Mouse (Mus musculus) lung, postnatal 10 days (tissue): ENCODE measurements at regions not wholly inside any gene's neighbourhood (a gene's known extent, or its start where the extent isn't known, plus 50 kb on each side); places are given as distances from the start of the nearest gene placed in this dataset.

Source experiments
- DNase-seq: peaks from one replicate; pipeline ENCODE4 v3.0.0; 2021

DNA sequence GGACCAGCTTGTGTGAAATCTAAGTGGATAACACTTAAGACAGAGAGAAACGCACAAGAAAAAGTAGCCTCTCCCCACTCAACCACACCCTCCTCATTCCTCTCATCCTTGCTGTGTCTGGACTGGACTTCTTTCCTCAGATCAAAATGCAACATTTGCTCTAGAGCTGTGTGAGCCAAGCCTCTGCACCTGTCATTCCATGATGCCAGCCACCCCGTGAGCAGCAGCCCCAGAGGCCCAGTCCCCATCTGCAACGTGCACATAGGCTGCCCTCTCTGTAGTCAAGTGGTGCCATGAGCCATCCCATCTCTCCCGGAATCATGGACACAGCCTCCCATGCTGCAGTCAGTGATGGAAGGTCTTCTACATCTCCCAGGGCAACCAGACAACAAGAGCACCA lies 55.1 kb upstream of the Gpc1 start:
- no peak for DNase-seq

GRCm38 (mm10) chr1:92775908-92776307 lies 55.5 kb upstream of the Gpc1 start:
- no peak for DNase-seq

DNA sequence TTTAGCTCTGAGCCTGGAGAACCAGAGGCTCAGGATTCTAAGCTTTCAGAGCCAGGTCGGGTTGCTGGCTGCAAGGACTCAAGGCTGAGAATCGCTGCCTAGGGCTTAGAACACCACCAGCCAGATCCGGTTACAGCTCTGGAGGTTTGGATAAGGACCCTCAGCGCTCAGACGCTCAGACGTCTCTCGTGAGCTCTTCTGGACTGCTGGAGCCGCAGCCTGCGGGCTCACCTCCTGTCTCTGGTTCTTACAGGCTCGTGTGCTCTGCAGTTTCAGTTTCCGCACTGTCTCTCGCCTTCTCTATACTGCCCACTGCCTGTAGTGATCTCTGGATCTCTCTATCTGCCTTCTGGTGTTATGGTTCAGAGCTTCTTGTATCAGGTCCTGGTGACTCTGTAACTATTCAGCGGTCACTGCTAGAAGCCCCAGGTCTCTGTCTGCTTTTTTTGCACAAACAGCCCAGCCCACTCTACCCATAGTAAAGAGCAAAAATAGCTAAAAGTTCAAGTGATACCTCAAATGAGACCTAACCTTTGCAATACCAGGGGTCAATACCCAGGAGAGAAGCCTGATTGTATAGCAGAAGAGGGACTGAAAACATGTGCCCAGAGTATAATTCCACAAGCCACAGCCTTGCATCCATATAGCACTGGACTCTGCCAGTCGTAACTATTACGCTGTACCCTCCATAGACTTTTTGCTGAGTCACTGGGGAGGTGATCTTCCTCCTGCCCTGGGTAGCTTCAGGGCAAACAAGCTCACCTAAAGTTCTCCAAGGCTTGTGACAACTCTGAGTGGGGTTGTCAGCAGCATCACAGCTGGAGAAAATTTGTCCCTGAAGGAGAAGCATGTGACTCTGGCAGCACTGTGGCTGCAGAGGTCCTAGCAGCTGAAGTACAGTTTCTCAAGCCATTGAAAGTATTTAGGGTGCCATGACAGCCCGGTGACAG lies 56.4 kb upstream of the Gpc1 start:
- DNase-seq = no peak

DNA sequence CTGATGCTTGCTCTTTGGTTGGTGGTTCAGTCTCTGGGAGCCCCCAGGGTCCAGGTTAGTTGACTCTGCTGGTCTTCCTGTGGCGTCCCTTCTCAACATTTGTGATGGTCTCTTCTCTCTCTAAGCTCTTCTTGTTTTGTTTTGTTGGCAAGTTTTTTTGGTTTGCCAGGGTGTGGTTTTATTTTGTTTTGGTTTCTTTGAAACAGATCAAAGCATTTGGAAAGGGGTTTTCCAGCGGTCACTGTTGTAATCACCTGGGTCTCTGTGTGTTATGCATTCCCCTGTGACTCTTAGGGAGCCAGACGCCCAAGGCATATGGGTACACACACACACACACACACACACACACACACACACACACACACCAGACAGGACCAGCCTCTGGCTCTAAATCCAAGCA lies 57.4 kb upstream of the Gpc1 start:
- DNase-seq = no peak

GRCm38 (mm10) chr1:92772784-92773113 lies 58.7 kb upstream of the Gpc1 start:
- no peak for DNase-seq

- DNase-seq = no peak
Observed at GRCm38 (mm10) chr1:92772101-92772783, 59.2 kb upstream of the Gpc1 start.

- DNase-seq = no peak
Observed at GRCm38 (mm10) chr1:92769696-92770095, 61.7 kb upstream of the Gpc1 start.

DNA sequence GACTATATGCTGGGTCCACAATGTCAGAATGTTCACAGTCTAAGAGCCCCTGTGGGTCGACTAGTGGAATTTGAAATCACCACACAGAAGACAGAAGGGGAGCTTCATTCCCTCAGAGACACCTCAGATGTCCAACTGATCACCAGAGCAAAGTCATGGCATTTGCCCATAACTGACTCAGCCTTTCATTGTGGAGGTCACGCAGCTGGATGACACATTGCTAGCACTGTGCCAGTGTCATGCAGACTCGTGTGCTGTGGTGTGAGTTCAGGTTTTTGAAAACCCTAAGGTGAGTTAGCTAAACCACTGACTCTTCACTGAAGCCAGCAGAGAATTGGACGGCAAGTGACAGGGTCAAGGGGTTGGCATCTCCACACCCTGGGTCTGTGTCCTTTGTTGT lies 62.3 kb upstream of the Gpc1 start:
- no peak for DNase-seq

DNA sequence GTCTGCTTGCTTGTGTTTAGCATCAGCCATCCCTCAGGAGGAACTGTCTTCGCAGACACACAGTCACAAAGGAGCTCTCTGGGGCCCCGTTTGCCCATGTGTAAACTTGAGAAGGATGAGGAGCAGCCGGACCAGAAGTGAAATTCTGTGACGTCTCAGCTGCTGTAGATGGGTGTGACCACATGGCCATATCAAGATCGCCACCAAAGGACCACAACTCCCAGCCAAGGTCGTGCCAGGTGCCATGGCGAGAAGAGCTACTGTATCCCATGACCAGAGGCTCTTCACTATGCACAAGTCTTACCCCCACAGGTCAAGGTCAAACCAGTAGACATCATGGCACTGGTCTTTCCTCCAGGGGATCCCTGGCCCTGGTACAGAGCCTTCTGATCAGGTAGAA lies 64.9 kb upstream of the Gpc1 start:
- DNase-seq = no peak

GRCm38 (mm10) chr1:92754793-92755488 lies 76.5 kb upstream of the Gpc1 start:
- DNase-seq = peak; percentile 27

DNA sequence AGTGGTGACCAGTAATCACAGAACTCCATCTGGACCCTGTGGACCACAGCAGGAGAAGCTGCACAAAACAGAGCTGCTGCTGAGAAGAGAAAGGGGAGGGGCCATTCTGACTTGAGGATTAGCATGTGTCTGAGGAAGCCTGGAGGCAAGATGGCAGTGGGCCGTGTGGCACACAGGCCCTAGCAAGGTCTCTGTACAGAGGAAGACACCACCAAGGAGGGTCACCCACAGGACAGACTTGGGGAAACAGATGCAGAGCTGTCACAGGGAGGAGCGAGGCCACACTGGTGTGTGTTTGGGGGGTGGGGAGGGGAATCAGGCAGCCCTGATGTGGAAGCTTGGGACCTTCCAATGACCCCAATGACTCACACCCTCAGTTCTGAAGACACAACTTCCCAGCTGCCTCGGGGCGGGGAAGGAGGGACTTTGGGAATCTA lies 79.7 kb upstream of the Gpc1 start:
- peak; percentile 33 for DNase-seq

DNA sequence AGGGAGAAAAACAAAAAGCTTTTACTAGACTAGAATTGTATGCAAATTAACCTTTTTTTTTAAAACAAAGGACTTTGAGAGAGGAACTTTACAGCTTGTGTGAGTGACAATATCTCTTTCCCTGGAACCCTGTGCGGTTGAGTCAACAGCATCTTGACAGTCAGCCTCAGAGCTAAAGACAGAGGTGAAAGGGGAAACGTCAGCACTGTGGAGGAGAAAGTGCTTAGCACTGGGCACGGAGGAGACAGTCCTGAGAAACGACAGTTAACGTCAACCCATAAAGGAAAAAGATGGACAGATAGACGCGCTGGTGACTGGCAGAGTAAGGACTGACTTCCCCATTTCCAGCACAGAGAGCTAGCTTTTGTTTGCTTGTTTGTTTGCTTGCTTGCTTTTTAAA lies 82.0 kb upstream of the Gpc1 start:
- DNase-seq = no peak

DNA sequence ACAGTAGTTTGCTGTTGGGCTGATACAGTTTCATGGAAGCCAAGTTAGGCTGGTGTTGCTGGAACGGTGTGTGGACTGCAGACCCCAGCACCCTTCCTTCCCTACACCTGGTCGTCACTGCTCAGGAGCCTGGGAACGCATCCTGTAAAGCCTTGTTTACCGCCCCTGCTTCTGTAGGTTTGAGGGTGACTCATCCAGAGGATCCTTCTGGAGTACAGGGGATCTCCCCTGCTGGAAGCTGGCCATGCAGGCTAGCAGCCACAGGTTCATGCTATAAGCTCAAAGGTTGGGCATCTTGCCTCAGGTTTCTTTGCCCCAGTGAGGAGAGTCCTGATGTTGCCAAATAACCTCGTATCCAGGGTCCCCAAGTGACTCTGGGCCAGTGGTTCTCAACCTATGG lies 86.2 kb upstream of the Gpc1 start:
- no peak for DNase-seq

- DNase-seq = peak; percentile 25
Observed at GRCm38 (mm10) chr1:92744528-92745241, 86.8 kb upstream of the Gpc1 start.

- no peak for DNase-seq
Observed at GRCm38 (mm10) chr1:92742881-92743621, 88.4 kb upstream of the Gpc1 start.

GRCm38 (mm10) chr1:92742300-92742699 lies 89.1 kb upstream of the Gpc1 start:
- DNase-seq = no peak

GRCm38 (mm10) chr1:92741047-92741446 lies 90.4 kb upstream of the Gpc1 start:
- DNase-seq = no peak

DNA sequence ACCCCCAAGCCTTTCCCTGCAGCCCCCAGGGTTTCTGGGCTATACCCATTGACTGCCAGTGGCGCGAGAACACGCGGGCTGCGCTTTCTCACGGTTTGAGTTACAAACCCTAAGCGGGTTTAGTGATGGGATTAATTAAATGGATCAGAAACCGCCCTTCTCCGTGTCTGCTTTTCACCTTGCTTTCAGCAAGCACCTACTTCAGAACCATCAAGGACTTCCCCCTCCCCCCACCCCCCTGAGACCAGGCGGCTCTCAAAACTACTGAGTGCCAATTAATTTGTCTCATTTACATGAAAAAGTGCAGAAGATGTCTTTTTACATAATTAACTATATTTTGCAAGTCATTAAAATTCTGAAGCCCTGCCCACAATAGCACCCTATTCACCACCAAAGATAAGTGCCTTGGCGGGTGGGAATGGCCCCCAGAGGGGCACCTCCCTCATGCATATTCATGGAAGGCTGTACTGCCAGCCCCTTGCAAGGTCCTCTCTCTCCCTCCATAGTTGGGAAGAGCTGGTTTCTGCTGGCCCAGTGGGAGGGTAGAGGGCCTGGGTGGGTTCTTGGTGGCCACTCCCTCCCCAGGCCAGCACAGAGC lies 89.1 kb upstream of the Otos start:
- DNase-seq = no peak

DNA sequence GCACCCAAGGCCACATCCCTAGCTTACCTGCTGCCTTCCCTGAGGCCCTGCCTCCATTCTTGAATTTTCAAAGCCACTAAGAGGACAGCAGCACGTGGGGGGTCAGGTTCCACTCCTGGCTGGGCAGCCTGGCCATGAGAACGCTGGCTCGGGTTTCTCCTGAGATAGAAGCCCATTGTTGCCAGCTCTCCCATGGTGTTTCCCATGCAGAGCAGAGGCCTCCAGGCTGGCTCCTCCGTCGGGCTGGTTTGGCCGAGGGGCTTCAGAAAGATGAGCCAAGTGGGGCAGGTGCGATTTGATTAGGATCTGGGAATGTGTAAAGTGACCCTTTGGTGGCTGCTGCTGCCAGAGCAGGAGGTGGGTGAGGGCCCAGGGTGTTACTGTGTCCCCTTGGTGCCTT lies 87.8 kb upstream of the Otos start:
- DNase-seq = no peak

DNA sequence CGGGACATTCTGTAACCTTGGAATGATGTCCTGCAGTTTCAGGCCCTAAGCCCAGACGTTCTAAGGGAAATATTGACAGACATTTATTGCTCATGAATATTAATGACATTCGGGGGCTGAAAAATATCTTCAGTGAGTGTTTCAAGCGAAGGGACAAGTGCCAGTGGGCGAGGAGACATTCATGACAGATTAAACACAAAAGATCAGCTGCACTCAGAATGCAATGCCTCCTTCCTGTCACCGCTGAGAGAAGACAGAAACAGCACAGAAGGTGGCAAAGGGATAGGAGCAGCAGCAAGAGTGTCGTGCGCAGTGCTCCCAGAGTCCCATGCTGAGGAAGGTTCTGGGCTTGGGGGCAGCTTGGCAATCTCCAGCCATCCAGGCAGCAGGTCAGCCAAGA lies 85.1 kb upstream of the Otos start:
- DNase-seq = no peak

DNA sequence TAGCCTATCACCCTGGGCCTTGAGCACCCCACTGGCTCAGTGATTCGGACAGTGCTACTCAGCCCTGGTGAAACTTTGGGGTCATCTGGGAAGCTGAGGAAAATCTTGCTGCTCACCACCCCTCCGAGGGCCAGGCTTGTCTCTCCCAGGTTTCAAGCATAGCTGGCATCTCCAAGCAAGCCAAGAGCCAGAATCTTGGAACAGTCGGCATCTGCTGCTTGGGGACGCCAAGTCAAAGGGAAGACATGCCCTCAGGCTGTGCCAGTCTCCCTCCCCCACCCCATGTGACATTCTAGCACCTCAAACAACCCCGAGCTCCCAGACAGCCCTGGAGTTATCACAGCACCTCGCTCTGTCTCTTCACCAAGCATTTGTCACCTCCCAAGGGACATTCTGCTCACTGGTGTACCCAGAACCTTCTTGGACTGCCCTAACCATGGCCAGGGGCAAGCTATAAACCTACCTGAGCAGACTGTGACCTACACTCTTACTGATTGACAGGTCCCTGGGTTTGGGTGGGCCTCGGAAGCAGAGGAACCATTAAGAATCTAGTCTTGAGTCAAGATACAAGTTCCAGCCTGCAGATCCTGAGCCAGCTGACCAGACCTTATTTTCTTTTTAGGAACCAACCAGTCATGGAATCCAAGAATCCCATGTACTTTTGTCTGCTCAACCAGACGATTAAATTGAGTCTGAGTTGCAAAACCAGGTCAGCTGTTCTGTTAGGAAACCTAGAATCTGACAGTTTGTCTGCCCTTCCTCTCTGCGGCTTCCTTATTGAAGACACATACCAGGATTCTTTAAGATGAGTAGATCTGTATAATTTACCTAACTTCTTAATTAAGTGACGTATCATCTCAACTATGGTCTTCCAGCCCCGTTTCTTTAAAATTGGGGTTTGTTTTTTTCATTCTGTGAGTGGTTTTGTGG lies 83.0 kb upstream of the Otos start:
- no peak for DNase-seq
